Mouse (Mus musculus) heart, adult 2 months (tissue): ENCODE measurements around the gene Glis1.

Experiments
- CTCF ChIP-seq: fragments of 200-600 bp; IDR thresholded peaks from 2 replicates; pipeline ENCODE4 v1.8.1; 2022; ENCODE audit warnings: antibody characterized with exemption, mild to moderate bottlenecking, moderate library complexity
- EP300 ChIP-seq: fragments of 200-500 bp; IDR thresholded peaks from 2 replicates; pipeline ENCODE4 v1.6.1; 2011; ENCODE audit warnings: low read depth, low read length, control low read depth; ENCODE audit not compliant: insufficient read depth
- POLR2A ChIP-seq: fragments of 200-500 bp; IDR thresholded peaks from 2 replicates; pipeline ENCODE4 v1.6.1; 2011; ENCODE audit warnings: mild to moderate bottlenecking, low read depth, low read length, control low read depth; ENCODE audit not compliant: insufficient read depth

DNA sequence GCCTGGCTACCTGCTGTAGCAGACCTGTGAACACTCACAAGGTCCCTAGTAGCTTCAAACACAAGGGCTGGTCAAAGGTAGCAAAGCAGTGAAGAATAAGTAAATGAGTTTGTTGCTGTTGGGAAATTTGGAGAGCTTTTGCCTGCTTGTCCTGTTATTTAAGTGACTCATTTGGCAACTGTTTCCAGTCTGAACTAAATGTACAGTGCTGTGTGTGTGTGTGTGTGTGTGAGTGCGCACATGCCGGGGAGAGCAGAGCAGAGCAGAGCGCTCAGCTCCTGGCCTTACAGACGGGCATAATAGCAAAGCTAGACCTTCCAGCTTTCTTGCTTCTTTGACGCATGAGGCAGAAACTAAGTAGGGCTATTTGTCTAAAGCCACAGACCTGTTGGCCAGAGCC lies 1.7 kb upstream of the Glis1 start:
- TF ChIP-seq CTCF (no peak), EP300 (no peak), POLR2A (no peak)
